Mouse (Mus musculus): Measurements from ENCODE around the gene Spint3. TPM values are rescaled to one million over a fixed set of nuclear protein-coding genes. Genes with fewer than 3 reads are reported as not detected.

The Spint3 gene
- polyA plus RNA-seq, 1 experiment: not detected

- H3K4me1 ChIP-seq (ENCODE audit: control insufficient read depth): no peaks in the 10 kb centered on the region
Measured at GRCm38 (mm10) chr2:164558991-164559645, 14.1 kb downstream of the Spint3 start.

GRCm38 (mm10) chr2:164558426-164558825 is 14.8 kb downstream of the Spint3 start:
- TF ChIP-seq GATA1 (IDR thresholded peaks at IDR 0.05; ENCODE audit: low read length): no peak
- no peak for TF ChIP-seq TAL1 (IDR thresholded peaks at IDR 0.05; ENCODE audit: low read length)
- H3K36me3 ChIP-seq (ENCODE audit: control insufficient read depth): no peaks in the 10 kb centered on the region
- H3K27me3 ChIP-seq (ENCODE audit: control insufficient read depth): peaks cover 21% of the 10 kb centered on the region
- H3K4me1 ChIP-seq (ENCODE audit: control insufficient read depth): no peaks in the 10 kb centered on the region
- no peaks in the 10 kb centered on the region for H3K9me3 ChIP-seq (ENCODE audit: control insufficient read depth, low read length)
- H3K4me3 ChIP-seq (replicated peaks): no peak overlapping the region

More at GRCm38 (mm10) chr2:164558991-164559645, 14.1 kb downstream of the Spint3 start:
- no peak for TF ChIP-seq GATA1 (IDR thresholded peaks at IDR 0.05; ENCODE audit: low read length)
- no peak for TF ChIP-seq TAL1 (IDR thresholded peaks at IDR 0.05; ENCODE audit: low read length)
- Histone ChIP-seq H3K36me3 (ENCODE audit: control insufficient read depth) (no peaks in the 10 kb centered on the region), H3K27me3 (ENCODE audit: control insufficient read depth) (peaks cover 28% of the 10 kb centered on the region), H3K9me3 (ENCODE audit: control insufficient read depth, low read length) (no peaks in the 10 kb centered on the region), H3K4me3 (replicated peaks) (no peak overlapping the region)

DNA sequence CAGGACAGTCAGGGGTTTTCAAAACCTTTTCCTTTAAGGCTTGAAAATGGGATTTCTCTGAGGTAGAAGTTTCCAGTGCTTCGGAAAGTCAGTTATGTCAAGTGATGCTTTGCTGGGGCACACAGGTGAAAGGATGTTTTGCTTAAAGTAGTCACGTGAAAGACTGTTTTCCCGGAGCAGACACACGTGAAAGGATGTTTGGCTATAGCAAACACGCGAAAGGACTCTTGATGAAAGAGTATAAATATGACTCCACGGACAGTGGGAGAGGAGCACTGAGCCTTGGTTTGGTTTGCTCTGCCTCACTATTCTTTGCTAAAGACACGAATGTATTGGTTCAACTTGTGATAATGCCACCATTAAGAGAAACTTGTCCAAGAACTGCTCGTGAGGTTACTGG is 21.8 kb downstream of the Spint3 start:
- no peak overlapping the region for H3K4me3 ChIP-seq (replicated peaks)
- H3K9me3 ChIP-seq (ENCODE audit: control insufficient read depth, low read length): no peaks in the 10 kb centered on the region
- H3K27me3 ChIP-seq (ENCODE audit: control insufficient read depth): no peaks in the 10 kb centered on the region
- no peak for TF ChIP-seq TAL1 (IDR thresholded peaks at IDR 0.05; ENCODE audit: low read length)
- no peak for TF ChIP-seq GATA1 (IDR thresholded peaks at IDR 0.05; ENCODE audit: low read length)
- H3K36me3 ChIP-seq (ENCODE audit: control insufficient read depth): no peaks in the 10 kb centered on the region
- no peaks in the 10 kb centered on the region for H3K4me1 ChIP-seq (ENCODE audit: control insufficient read depth)

GRCm38 (mm10) chr2:164550895-164551269 is 22.4 kb downstream of the Spint3 start:
- H3K4me3 ChIP-seq (replicated peaks): no peak overlapping the region
- TF ChIP-seq TAL1 (IDR thresholded peaks at IDR 0.05; ENCODE audit: low read length) (no peak), GATA1 (IDR thresholded peaks at IDR 0.05; ENCODE audit: low read length) (no peak)
- no peaks in the 10 kb centered on the region for H3K9me3 ChIP-seq (ENCODE audit: control insufficient read depth, low read length)
- no peaks in the 10 kb centered on the region for H3K27me3 ChIP-seq (ENCODE audit: control insufficient read depth)
- H3K36me3 ChIP-seq (ENCODE audit: control insufficient read depth): no peaks in the 10 kb centered on the region
- no peaks in the 10 kb centered on the region for H3K4me1 ChIP-seq (ENCODE audit: control insufficient read depth)

- Histone ChIP-seq H3K27me3 (ENCODE audit: control insufficient read depth) (no peaks in the 10 kb centered on the region), H3K4me1 (ENCODE audit: control insufficient read depth) (no peaks in the 10 kb centered on the region), H3K4me3 (replicated peaks) (no peak overlapping the region), H3K9me3 (ENCODE audit: control insufficient read depth, low read length) (no peaks in the 10 kb centered on the region), H3K36me3 (ENCODE audit: control insufficient read depth) (no peaks in the 10 kb centered on the region)
- no peak for TF ChIP-seq GATA1 (IDR thresholded peaks at IDR 0.05; ENCODE audit: low read length)
- TF ChIP-seq TAL1 (IDR thresholded peaks at IDR 0.05; ENCODE audit: low read length): no peak
Measured at GRCm38 (mm10) chr2:164549963-164550894, 23.0 kb downstream of the Spint3 start.

GRCm38 (mm10) chr2:164549338-164549737 is 23.9 kb downstream of the Spint3 start:
- Histone ChIP-seq H3K27me3 (ENCODE audit: control insufficient read depth) (no peaks in the 10 kb centered on the region), H3K9me3 (ENCODE audit: control insufficient read depth, low read length) (no peaks in the 10 kb centered on the region), H3K4me3 (replicated peaks) (no peak overlapping the region), H3K36me3 (ENCODE audit: control insufficient read depth) (no peaks in the 10 kb centered on the region), H3K4me1 (ENCODE audit: control insufficient read depth) (no peaks in the 10 kb centered on the region)
- no peak for TF ChIP-seq GATA1 (IDR thresholded peaks at IDR 0.05; ENCODE audit: low read length)
- TF ChIP-seq TAL1 (IDR thresholded peaks at IDR 0.05; ENCODE audit: low read length): no peak

GRCm38 (mm10) chr2:164544454-164545097 is 28.7 kb downstream of the Spint3 start:
- no peak overlapping the region for H3K4me3 ChIP-seq (replicated peaks)
- H3K36me3 ChIP-seq (ENCODE audit: control insufficient read depth): no peaks in the 10 kb centered on the region
- TF ChIP-seq TAL1 (IDR thresholded peaks at IDR 0.05; ENCODE audit: low read length): no peak
- no peaks in the 10 kb centered on the region for H3K27me3 ChIP-seq (ENCODE audit: control insufficient read depth)
- H3K9me3 ChIP-seq (ENCODE audit: control insufficient read depth, low read length): no peaks in the 10 kb centered on the region
- no peaks in the 10 kb centered on the region for H3K4me1 ChIP-seq (ENCODE audit: control insufficient read depth)

DNA sequence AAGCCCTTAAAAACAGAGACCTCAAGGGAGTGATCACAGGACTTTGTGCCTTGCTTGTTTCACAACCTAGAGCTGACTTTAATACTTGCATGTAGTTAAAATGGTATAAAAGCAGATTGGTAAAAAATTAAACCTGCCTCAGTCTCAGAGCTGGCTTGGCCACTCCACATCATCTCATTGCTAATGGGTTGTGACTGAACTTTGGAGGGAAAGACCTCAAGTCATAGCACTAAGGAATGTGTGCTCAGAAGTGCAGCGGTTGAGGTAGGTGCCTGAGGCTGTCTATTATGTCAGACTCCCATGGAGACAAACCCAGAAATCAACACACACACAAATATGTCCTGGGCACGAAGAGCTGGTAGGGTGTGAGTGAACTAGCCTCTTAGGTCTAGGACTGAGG is 29.5 kb downstream of the Spint3 start:
- TF ChIP-seq TAL1 (IDR thresholded peaks at IDR 0.05; ENCODE audit: low read length) (no peak), GATA1 (IDR thresholded peaks at IDR 0.05; ENCODE audit: low read length) (no peak)
- Histone ChIP-seq H3K27me3 (ENCODE audit: control insufficient read depth) (no peaks in the 10 kb centered on the region), H3K4me1 (ENCODE audit: control insufficient read depth) (no peaks in the 10 kb centered on the region), H3K4me3 (replicated peaks) (no peak overlapping the region), H3K9me3 (ENCODE audit: control insufficient read depth, low read length) (no peaks in the 10 kb centered on the region), H3K36me3 (ENCODE audit: control insufficient read depth) (no peaks in the 10 kb centered on the region)

- Histone ChIP-seq H3K4me1 (ENCODE audit: control insufficient read depth) (no peaks in the 10 kb centered on the region), H3K9me3 (ENCODE audit: control insufficient read depth, low read length) (no peaks in the 10 kb centered on the region), H3K4me3 (replicated peaks) (no peak overlapping the region), H3K36me3 (ENCODE audit: control insufficient read depth) (no peaks in the 10 kb centered on the region), H3K27me3 (ENCODE audit: control insufficient read depth) (no peaks in the 10 kb centered on the region)
- TF ChIP-seq TAL1 (IDR thresholded peaks at IDR 0.05; ENCODE audit: low read length): no peak
- TF ChIP-seq GATA1 (IDR thresholded peaks at IDR 0.05; ENCODE audit: low read length): no peak
Measured at GRCm38 (mm10) chr2:164542598-164542997, 30.7 kb downstream of the Spint3 start.

Data from erythroblast, embryonic 14.5 days (primary cell).